Mouse (Mus musculus) ES-E14 (cell line): ENCODE measurements around the gene Hspb8. TPM values are rescaled to one million over a fixed set of nuclear protein-coding genes. Genes with fewer than 3 reads are reported as not detected.

Experiments used
- DNase-seq: peaks from one replicate; pipeline ENCODE4 v3.0.0-alpha.2; 2013; ENCODE audit warnings: low read depth, low spot score
- H3K27ac ChIP-seq: 2 replicates; pipeline ENCODE4 v1.5.1; 2012; ENCODE audit warnings: low read depth, mild to moderate bottlenecking, low read length, moderate library complexity, mixed read lengths; ENCODE audit not compliant: poor library complexity, insufficient read depth, severe bottlenecking
- H3K36me3 ChIP-seq: 2 replicates; pipeline ENCODE4 v1.6.1; 2012; ENCODE audit warnings: mild to moderate bottlenecking, low read length, moderate library complexity, mixed read lengths; ENCODE audit not compliant: control insufficient read depth, poor library complexity, insufficient read depth, severe bottlenecking
- H3K4me1 ChIP-seq, 2 experiments: fragments of 150-350 bp in 1 of 2; sonication (generic) in 1 of 2; 2 replicates each; pipeline ENCODE4 v1.6.1; 2012; ENCODE audit warnings: low read length in 2 of 2, mild to moderate bottlenecking in 1 of 2, mixed read lengths in 1 of 2; ENCODE audit not compliant: control insufficient read depth in 2 of 2, insufficient read depth in 2 of 2, poor library complexity in 1 of 2
- H3K4me3 ChIP-seq, 2 experiments: fragments of 150-350 bp in 1 of 2; sonication (generic) in 1 of 2; 2 replicates each; pipeline ENCODE4 v1.5.1; 2012; ENCODE audit warnings: low read length in 2 of 2, low read depth in 1 of 2, mild to moderate bottlenecking in 1 of 2, mixed read lengths in 1 of 2; ENCODE audit not compliant: insufficient read depth in 1 of 2, poor library complexity in 1 of 2, severe bottlenecking in 1 of 2
- H3K9ac ChIP-seq: 2 replicates; pipeline ENCODE4 v1.6.1; 2012; ENCODE audit warnings: low read depth, mild to moderate bottlenecking, low read length, mixed read lengths; ENCODE audit not compliant: poor library complexity, insufficient read depth, severe bottlenecking
- H3K9me3 ChIP-seq: fragments of 150-350 bp; sonication (generic); 2 replicates; pipeline ENCODE4 v1.6.1; 2012; ENCODE audit warnings: low read depth, mild to moderate bottlenecking, low read length; ENCODE audit not compliant: control insufficient read depth, insufficient read depth
- CHD2 ChIP-seq: IDR thresholded peaks from 2 replicates; pipeline ENCODE4 v1.6.1; 2014; ENCODE audit warnings: mild to moderate bottlenecking, low read depth, low read length, inconsistent platforms
- HCFC1 ChIP-seq: IDR thresholded peaks from 2 replicates; pipeline ENCODE4 v1.6.1; 2012; ENCODE audit warnings: low read length, inconsistent platforms, borderline replicate concordance; ENCODE audit not compliant: insufficient read depth
- MAFK ChIP-seq: IDR thresholded peaks from 2 replicates; pipeline ENCODE4 v1.6.1; 2014; ENCODE audit warnings: mild to moderate bottlenecking, low read depth, low read length, inconsistent platforms; ENCODE audit not compliant: insufficient read depth
- ZC3H11A ChIP-seq: IDR thresholded peaks from 2 replicates; pipeline ENCODE4 v1.6.1; 2012; ENCODE audit warnings: low read depth, mild to moderate bottlenecking, inconsistent platforms, low read length, borderline replicate concordance
- ZNF384 ChIP-seq: IDR thresholded peaks from 2 replicates; pipeline ENCODE4 v1.6.1; 2012; ENCODE audit warnings: low read depth, low read length, inconsistent platforms
- in situ Hi-C, 2 experiments: fragments of 600-800 bp; cut with MboI; formaldehyde crosslinking; loops; one replicate each; pipeline ENCODE4 v1.15.1; 2025; ENCODE audit warnings: low sequenced_read_pairs in 2 of 2, inconsistent platforms in 1 of 2; ENCODE audit not compliant: unreplicated experiment in 2 of 2
- total RNA-seq: library from RNA; depleted of rRNA; stranded (reverse); fragments of 300-350 nt; gene quantifications from 2 replicates; pipeline ENCODE4 v1.2.3, GENCODE M21; 2012

Gene Hspb8
- total RNA-seq, 1 experiment, result 29.1 TPM

DNA sequence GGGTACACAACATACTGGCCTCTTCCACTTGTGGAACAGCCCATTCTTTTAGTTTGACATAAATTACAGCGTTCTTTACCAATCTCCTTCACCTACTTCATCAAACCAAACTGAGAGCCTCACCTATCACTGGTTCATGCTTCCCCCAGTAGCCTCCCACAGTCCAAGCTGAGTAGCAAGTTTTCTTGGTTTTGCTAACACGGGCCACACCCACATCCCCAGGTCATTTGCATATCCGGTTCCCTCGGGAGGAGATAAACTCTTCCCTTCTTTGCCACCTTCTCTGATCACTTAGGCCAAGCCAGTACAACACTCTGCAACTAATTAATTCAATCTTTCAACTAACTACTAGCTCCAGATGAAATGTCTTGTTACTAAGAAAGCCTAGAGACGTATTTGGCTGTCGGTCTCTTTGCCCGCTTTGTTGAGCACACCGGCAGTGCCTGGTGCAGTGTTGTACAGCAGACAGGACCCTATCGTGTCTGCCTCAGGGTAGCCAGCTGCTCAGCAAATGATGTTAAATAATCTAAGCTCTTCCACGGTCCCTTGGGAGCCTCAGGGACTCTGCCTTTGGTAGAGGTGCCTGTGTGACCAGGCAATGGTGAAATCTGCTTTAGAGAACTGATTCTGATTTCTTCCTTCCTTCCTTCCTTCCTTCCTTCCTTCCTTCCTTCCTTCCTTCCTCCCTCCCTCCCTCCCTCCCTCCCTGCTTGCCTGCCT lies 34.3 kb upstream of the Hspb8 start:
- Histone ChIP-seq H3K9me3 (no peaks in the 10 kb centered on the region), H3K4me1 (peaks cover 16 to 18% of the 10 kb centered on the region in 2 experiments), H3K4me3 (peak overlapping the region; percentile 4 to 56; a peak in 3 of 4 replicates), H3K27ac (no peak overlapping the region), H3K36me3 (no peaks in the 10 kb centered on the region), H3K9ac (0 out of 2 replicates have a peak overlapping the region, but pooled peaks have one; percentile 14)
- TF ChIP-seq CHD2, result no peak
- TF ChIP-seq ZNF384, result no peak
- TF ChIP-seq MAFK, result no peak
- no peak for TF ChIP-seq ZC3H11A
- no peak for TF ChIP-seq HCFC1
- in situ Hi-C loops, result no loop called here
- DNase-seq, result no peak

DNA sequence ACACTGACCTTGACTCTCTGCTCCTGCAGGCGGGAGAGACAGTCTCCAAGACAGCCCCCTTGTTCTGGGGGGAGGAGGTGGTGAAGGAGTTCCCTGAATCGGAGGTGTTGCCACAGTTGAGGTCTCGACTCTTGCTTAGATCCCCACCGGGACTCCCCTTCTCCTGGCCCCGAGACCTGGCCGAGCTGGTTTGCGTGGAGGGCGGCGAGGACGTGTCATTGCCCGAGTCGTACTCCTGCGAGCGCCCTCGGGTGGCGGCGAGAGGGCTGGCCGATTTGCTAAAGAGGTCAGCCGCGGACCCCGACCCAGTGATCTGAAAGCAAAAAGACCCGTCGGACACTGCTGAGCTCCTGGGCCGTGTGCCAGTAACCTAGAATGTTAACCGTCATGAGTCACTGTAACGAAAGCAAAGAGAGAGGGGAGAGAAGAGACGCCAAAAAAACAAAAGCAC lies 30.8 kb upstream of the Hspb8 start:
- TF ChIP-seq ZC3H11A (no peak), MAFK (no peak), HCFC1 (no peak), CHD2 (no peak), ZNF384 (no peak)
- H3K4me3 ChIP-seq, result peak overlapping the region in 1 of 2 experiments; percentile 13; a peak in 1 of 4 replicates
- no peaks in the 10 kb centered on the region for H3K36me3 ChIP-seq
- in situ Hi-C loops, result no loop called here
- no peak overlapping the region for H3K9ac ChIP-seq
- no peak overlapping the region for H3K27ac ChIP-seq
- no peaks in the 10 kb centered on the region for H3K9me3 ChIP-seq
- no peak for DNase-seq
- peaks cover 23 to 28% of the 10 kb centered on the region in 2 experiments for H3K4me1 ChIP-seq

DNA sequence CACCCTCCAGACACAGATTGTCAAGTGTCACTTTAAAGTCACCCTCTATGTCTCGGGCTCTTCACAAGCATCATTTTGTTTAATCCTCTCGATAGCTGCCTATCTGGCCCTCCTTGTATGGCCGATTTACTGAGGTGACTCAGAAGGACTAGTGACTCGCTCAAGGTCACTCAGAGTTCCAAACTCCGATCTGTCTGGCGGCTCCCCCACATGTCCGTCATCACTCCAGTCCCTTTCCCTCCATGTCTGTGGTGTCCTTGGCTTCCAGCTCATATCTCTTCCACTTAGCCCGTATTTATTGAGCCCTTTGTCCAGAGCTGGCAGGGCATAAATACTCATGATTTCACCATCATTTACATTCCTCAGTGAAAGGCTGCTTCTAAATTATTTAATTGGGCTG lies 28.2 kb upstream of the Hspb8 start:
- Histone ChIP-seq H3K36me3 (no peaks in the 10 kb centered on the region), H3K9ac (no peak overlapping the region), H3K27ac (no peak overlapping the region), H3K4me3 (no peak overlapping the region), H3K4me1 (peaks cover 19 to 32% of the 10 kb centered on the region in 2 experiments), H3K9me3 (no peaks in the 10 kb centered on the region)
- DNase-seq, result no peak
- no peak for TF ChIP-seq ZC3H11A
- in situ Hi-C loops, result no loop called here

- in situ Hi-C loops, result no loop called here
- DNase-seq, result no peak
These were observed 27.0 kb upstream of the Hspb8 start for GRCm38 (mm10) chr5:116449522-116450225.

More at GRCm38 (mm10) chr5:116449522-116450225, 27.0 kb upstream of the Hspb8 start:
- H3K27ac ChIP-seq, result no peak overlapping the region
- no peaks in the 10 kb centered on the region for H3K36me3 ChIP-seq
- H3K9ac ChIP-seq, result 0 out of 2 replicates have a peak overlapping the region, but pooled peaks have one; percentile 9
- H3K9me3 ChIP-seq, result no peaks in the 10 kb centered on the region
- peaks cover 21 to 29% of the 10 kb centered on the region in 2 experiments for H3K4me1 ChIP-seq
- no peak overlapping the region for H3K4me3 ChIP-seq
- TF ChIP-seq CHD2, result no peak
- TF ChIP-seq ZNF384, result no peak
- no peak for TF ChIP-seq MAFK
- TF ChIP-seq HCFC1, result no peak
- no peak for TF ChIP-seq ZC3H11A
